Mouse (Mus musculus) forebrain, postnatal 0 days (tissue): ENCODE measurements at regions not wholly inside any gene's neighbourhood (a gene's known extent, or its start where the extent isn't known, plus 50 kb on each side); places are given as distances from the start of the nearest gene placed in this dataset.
A peak's percentile ranks its signal among the peaks of the same experiment; 100 is the strongest.

Experiments used
- ATAC-seq: fragments of 200-750 bp; cut with Nextera tagmentation; 2 replicates; pipeline ENCODE4 v1.8.0; 2017; ENCODE audit warnings: mild to moderate bottlenecking, moderate library complexity
- DNase-seq: peaks from one replicate; pipeline ENCODE4 v3.0.0-alpha.2; 2015
- H3K27ac ChIP-seq: fragments of 300-500 bp; sonication (generic); 2 replicates; pipeline ENCODE4 v1.5.1; 2014; ENCODE audit warnings: low read depth, mild to moderate bottlenecking, antibody characterized with exemption, low read length, moderate library complexity, mixed read lengths
- H3K27me3 ChIP-seq: fragments of 300-500 bp; sonication (generic); 2 replicates; pipeline ENCODE4 v1.6.1; 2014; ENCODE audit warnings: mild to moderate bottlenecking, low read length, mixed read lengths; ENCODE audit not compliant: insufficient read depth
- H3K36me3 ChIP-seq: fragments of 300-500 bp; sonication (generic); 2 replicates; pipeline ENCODE4 v1.6.1; 2014; ENCODE audit warnings: mild to moderate bottlenecking, moderate library complexity; ENCODE audit not compliant: insufficient read depth
- H3K4me1 ChIP-seq: fragments of 300-500 bp; sonication (generic); 2 replicates; pipeline ENCODE4 v1.6.1; 2014; ENCODE audit warnings: antibody characterized with exemption; ENCODE audit not compliant: insufficient read depth
- H3K4me2 ChIP-seq: fragments of 300-500 bp; sonication (generic); 2 replicates; pipeline ENCODE4 v1.6.1; 2014; ENCODE audit warnings: low read depth, mild to moderate bottlenecking, moderate library complexity
- H3K4me3 ChIP-seq: fragments of 300-500 bp; sonication (generic); 2 replicates; pipeline ENCODE4 v1.5.1; 2014; ENCODE audit warnings: low read depth, low read length, mixed read lengths
- H3K9ac ChIP-seq: fragments of 300-500 bp; sonication (generic); 2 replicates; pipeline ENCODE4 v1.6.1; 2014; ENCODE audit warnings: mild to moderate bottlenecking
- H3K9me3 ChIP-seq: fragments of 300-500 bp; sonication (generic); 2 replicates; pipeline ENCODE4 v1.6.1; 2016; ENCODE audit warnings: low read length
- CTCF ChIP-seq: sonication (generic); IDR thresholded peaks from 2 replicates; pipeline ENCODE4 v1.5.1; 2016; ENCODE audit warnings: antibody characterized with exemption, control low read depth, low read depth
- WGBS: fragments of 180-500 bp; shearing (Covaris S2); extraction: QIAGEN DNeasy Blood & Tissue Kit; methylation state at CpG from one replicate; pipeline ENCODE4 v1.1.7; 2014; 5-methylcytosine and 5-hydroxymethylcytosine counted together

GRCm38 (mm10) chr12:118432703-118433102 is 131.5 kb upstream of the Sp4 start:
- H3K4me1 ChIP-seq, result no peaks in the 10 kb centered on the region
- no peaks in the 10 kb centered on the region for H3K9me3 ChIP-seq
- H3K4me2 ChIP-seq, result no peak overlapping the region
- H3K27ac ChIP-seq, result no peak overlapping the region
- no peaks in the 10 kb centered on the region for H3K36me3 ChIP-seq
- no peaks in the 10 kb centered on the region for H3K27me3 ChIP-seq
- ATAC-seq, result no peak
- H3K4me3 ChIP-seq, result no peak overlapping the region
- DNase-seq, result no peak
- no peak for TF ChIP-seq CTCF
- H3K9ac ChIP-seq, result no peak overlapping the region
- WGBS, result 28% methylated on average over 4 of the region's 4 CpGs

- Histone ChIP-seq H3K27ac (no peak overlapping the region), H3K36me3 (no peaks in the 10 kb centered on the region), H3K9me3 (no peaks in the 10 kb centered on the region), H3K4me2 (no peak overlapping the region), H3K9ac (no peak overlapping the region), H3K4me1 (no peaks in the 10 kb centered on the region), H3K27me3 (no peaks in the 10 kb centered on the region), H3K4me3 (no peak overlapping the region)
- TF ChIP-seq CTCF, result no peak
- DNase-seq, result no peak
- 91% methylated on average over 5 of the region's 5 CpGs for WGBS
- no peak for ATAC-seq
Measured at GRCm38 (mm10) chr12:118428384-118428783, 127.1 kb upstream of the Sp4 start.

- no peak overlapping the region for H3K4me3 ChIP-seq
- no peak overlapping the region for H3K27ac ChIP-seq
- H3K9ac ChIP-seq, result no peak overlapping the region
- TF ChIP-seq CTCF, result no peak
- H3K4me2 ChIP-seq, result no peak overlapping the region
- 79% methylated on average over 1 of the region's 1 CpGs for WGBS
- no peak for ATAC-seq
- peaks cover 6% of the 10 kb centered on the region; the same call in 1 of the 2 replicates for H3K9me3 ChIP-seq
- no peaks in the 10 kb centered on the region for H3K4me1 ChIP-seq
- DNase-seq, result no peak
- H3K27me3 ChIP-seq, result no peaks in the 10 kb centered on the region
- no peaks in the 10 kb centered on the region for H3K36me3 ChIP-seq
Measured at GRCm38 (mm10) chr12:118415956-118416355, 114.7 kb upstream of the Sp4 start.

- no peaks in the 10 kb centered on the region for H3K36me3 ChIP-seq
- H3K4me1 ChIP-seq, result no peaks in the 10 kb centered on the region
- ATAC-seq (no peak), DNase-seq (no peak)
- no peaks in the 10 kb centered on the region for H3K9me3 ChIP-seq
- no peak overlapping the region for H3K9ac ChIP-seq
- H3K27me3 ChIP-seq, result no peaks in the 10 kb centered on the region
- 82% methylated on average over 7 of the region's 7 CpGs for WGBS
- H3K4me3 ChIP-seq, result no peak overlapping the region
- H3K4me2 ChIP-seq, result no peak overlapping the region
- TF ChIP-seq CTCF, result no peak
- no peak overlapping the region for H3K27ac ChIP-seq
Measured at GRCm38 (mm10) chr12:118411767-118412430, 110.7 kb upstream of the Sp4 start.

GRCm38 (mm10) chr12:118410917-118411316 is 109.7 kb upstream of the Sp4 start:
- H3K4me1 ChIP-seq, result no peaks in the 10 kb centered on the region
- H3K27me3 ChIP-seq, result no peaks in the 10 kb centered on the region
- TF ChIP-seq CTCF, result no peak
- H3K9ac ChIP-seq, result no peak overlapping the region
- no peak overlapping the region for H3K4me3 ChIP-seq
- no peak overlapping the region for H3K4me2 ChIP-seq
- DNase-seq, result no peak
- H3K9me3 ChIP-seq, result no peaks in the 10 kb centered on the region
- no peak for ATAC-seq
- no peak overlapping the region for H3K27ac ChIP-seq
- no peaks in the 10 kb centered on the region for H3K36me3 ChIP-seq

GRCm38 (mm10) chr12:118405135-118405534 is 103.9 kb upstream of the Sp4 start:
- H3K27ac ChIP-seq, result no peak overlapping the region
- no peak; the same call in 1 of the 2 replicates for ATAC-seq
- H3K36me3 ChIP-seq, result no peaks in the 10 kb centered on the region
- H3K4me2 ChIP-seq, result no peak overlapping the region
- no peaks in the 10 kb centered on the region for H3K4me1 ChIP-seq
- H3K27me3 ChIP-seq, result no peaks in the 10 kb centered on the region
- no peak overlapping the region for H3K9ac ChIP-seq
- H3K4me3 ChIP-seq, result no peak overlapping the region
- peak; percentile 9 for DNase-seq
- no peak for TF ChIP-seq CTCF
- H3K9me3 ChIP-seq, result no peaks in the 10 kb centered on the region

GRCm38 (mm10) chr12:118404171-118404570 is 102.9 kb upstream of the Sp4 start:
- H3K36me3 ChIP-seq, result no peaks in the 10 kb centered on the region
- no peak overlapping the region for H3K4me2 ChIP-seq
- TF ChIP-seq CTCF, result no peak
- no peak overlapping the region for H3K9ac ChIP-seq
- no peaks in the 10 kb centered on the region for H3K4me1 ChIP-seq
- 27% methylated on average over 5 of the region's 5 CpGs for WGBS
- no peak for ATAC-seq
- H3K4me3 ChIP-seq, result no peak overlapping the region
- no peak overlapping the region for H3K27ac ChIP-seq
- H3K9me3 ChIP-seq, result no peaks in the 10 kb centered on the region
- no peak for DNase-seq
- H3K27me3 ChIP-seq, result no peaks in the 10 kb centered on the region
